Mouse (Mus musculus) adrenal gland, postnatal 10 days (tissue): ENCODE measurements around the gene P4hb. TPM values are rescaled to one million over a fixed set of nuclear protein-coding genes. Genes with fewer than 3 reads are reported as not detected.
"Not testable (repeated sequence)": the region's sequence is repeated elsewhere in the genome, so short reads cannot be mapped to it uniquely, and the experiment has no call there.

Experiments
- DNase-seq: peaks from one replicate; pipeline ENCODE4 v3.0.0; 2021; ENCODE audit warnings: mixed read lengths
- total RNA-seq, 2 experiments: library from RNA; stranded (reverse); gene quantifications; 2 replicates each; pipeline ENCODE4 v1.2.3; 2021

P4hb gene
- total RNA-seq, 2 experiments from 2014 or later = 424 to 571 TPM

GRCm38 (mm10) chr11:120572417-120572751, 669 bp downstream of the P4hb start:
- no peak for DNase-seq

GRCm38 (mm10) chr11:120571754-120572416, 1.2 kb downstream of the P4hb start:
- DNase-seq = no peak

- no peak for DNase-seq
These were observed 1.9 kb downstream of the P4hb start for GRCm38 (mm10) chr11:120571122-120571521.

DNA sequence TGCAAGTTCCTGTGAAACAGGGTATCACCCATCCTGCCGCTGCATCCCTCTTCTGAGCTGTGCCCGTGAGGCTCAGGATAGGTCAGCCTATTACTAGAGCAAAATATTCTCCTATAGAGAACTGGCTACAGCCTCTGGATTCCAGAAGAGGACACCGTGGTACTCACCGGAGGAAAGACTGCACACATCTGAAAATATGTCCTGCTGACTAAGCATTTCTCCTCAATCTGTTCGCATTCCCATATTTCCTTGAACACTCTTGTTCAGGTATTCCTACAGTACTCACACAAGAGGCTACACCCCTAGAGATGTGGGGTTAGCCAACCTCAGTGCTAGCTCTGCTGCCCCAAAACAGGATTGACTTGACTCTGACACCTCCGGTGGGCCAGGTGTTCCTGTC, 4.7 kb downstream of the P4hb start:
- DNase-seq = no peak

DNA sequence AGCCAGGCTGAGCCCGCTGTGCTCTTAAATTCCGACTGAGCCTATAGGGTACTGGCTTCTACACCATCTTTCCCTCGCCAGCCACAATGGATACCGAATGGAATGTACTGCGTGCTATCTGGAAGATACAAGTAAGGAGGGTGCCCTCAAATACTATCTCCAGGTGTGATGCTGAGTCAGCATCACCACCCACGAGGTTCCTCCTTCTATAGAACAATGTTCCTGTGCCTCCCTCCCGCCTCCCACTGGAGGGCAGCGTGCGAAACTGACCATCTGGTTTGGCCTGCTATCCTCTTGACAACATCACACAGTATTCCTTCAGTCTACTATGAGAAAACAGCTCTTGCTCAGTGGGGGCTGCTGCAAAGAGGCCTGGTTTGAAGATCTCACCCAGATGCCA, 7.9 kb downstream of the P4hb start:
- no peak for DNase-seq

GRCm38 (mm10) chr11:120562949-120563348, 10.1 kb downstream of the P4hb start:
- DNase-seq = no peak

DNA sequence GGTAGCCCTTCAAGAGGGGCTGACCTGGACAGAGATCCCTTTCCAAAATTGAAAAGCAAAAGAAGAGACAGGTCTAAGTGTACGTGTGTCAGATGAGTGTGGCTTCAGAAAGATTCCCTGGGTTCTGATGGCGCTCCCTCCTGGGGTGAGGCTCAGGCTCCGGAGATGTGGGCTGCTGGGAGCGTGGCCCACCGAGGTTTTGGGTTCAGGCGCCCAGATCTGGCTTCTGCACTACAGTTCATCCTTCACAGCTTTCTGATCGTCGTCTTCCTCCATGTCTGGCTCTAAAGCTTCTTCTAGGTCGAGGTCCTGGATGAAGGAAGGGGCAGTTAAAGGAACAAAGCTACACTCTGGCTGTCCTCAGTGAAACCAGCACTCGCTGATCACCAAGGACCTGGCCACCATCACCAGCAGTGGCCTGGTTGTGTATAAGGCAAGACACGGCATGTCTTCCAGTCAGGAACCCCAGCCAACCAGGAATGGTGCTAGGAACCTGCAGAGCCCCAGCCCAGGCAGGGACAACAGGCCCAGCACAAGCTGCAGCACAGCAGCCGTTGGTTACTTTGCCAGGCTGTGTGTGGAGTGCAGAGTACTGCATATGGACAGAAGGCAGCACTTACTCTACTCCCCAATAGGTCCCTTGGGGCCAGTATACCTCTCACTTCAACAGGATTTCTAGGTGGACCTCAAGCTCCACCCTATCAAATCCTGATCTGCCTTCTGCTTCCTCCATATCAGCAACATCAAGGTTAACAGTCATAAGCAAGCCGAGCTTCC, 11.9 kb downstream of the P4hb start:
- DNase-seq = no peak

DNA sequence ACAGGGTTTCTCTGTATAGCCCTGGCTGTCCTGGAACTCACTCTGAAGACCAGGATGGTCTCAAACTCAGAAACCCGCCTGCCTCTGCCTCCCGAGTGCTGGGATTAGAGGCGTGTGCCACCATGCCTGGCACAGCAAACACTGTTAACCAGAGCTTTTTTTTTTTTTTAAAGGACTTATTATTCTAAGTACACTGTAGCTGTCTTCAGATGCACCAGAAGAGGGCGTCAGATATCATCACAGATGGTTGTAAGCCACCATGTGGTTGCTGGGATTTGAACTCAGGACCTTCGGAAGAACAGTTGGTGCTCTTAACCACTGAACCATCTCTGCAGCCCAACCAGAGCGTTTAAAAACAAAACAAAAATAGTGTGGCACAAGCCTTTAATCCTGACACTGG, 14.2 kb downstream of the P4hb start:
- DNase-seq = not testable (repeated sequence)

DNA sequence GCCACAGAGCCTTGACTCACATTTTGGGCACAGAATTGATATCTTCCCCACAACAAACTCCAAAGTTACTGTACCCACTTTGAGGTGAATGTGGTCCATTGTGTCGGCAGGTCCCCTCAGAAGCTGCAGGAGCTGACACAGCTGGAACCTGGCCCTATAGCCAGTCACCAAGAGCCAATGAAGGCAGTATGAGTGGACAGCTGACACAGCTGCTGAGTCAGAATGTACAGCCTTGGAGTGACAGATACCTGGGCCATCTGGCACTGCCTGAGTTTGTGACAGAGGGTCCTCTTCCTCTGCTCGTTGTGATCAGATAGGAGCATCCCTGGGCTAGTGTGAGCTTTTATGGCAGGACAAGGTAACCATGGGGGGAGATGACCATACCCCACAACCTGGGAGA, 17.8 kb downstream of the P4hb start:
- DNase-seq = peak; percentile 49

DNA sequence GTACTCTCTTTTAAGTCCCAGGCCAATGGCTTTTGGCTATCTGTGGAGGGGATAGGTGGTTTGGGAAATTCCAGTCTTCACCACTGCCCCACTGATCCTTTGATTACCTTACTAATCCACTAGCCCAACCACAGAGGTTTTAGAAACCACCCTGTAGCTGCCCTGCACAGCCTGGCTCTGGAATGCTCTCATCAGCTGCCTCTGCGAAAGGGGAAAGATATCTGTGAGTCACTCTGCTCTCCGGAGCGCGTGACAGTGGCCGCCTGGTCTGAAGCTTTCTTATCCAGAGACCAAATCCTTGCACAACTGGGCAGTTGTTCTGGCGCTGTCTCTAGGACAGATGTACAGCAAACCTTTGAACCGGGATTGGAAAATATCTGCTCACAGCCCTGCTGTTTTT, 18.2 kb downstream of the P4hb start:
- DNase-seq = peak; percentile 62

GRCm38 (mm10) chr11:120552736-120553135, 20.3 kb downstream of the P4hb start:
- DNase-seq = no peak

DNA sequence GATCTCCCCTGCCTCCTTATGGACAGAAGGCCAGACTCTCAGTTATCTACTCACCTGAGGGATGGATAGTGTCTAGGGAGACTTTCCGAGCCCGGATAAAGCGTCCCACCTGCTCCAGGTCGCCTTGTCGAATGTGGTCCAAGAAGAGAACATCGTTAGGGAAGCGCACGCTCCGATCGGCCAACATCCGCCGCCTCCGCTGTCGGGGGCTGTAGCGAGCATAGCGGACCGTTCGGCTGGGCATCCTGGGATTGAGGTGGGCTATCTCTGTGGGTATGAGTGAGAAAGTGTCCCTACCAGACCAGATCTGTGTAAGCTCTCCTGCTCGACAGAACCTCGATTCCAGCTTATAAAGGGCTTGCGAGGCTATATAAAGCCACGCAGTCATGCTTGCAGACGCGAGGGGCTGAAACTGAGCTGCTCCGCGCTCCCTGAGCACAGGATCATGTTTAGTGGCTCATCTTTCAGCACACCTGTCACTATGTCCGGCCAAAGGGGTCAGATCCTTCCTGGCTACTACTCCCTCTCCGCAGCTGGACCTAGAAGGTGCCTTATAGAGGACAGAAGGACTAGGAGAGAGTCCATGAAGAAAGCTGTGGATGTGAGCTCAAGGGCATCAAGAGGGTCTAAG, 22.1 kb downstream of the P4hb start, which contains the start of gene Ppp1r27:
Gene Ppp1r27 (minus strand): TSS at position 323 of the 631 bp plus-strand sequence.
- no peak for DNase-seq

DNA sequence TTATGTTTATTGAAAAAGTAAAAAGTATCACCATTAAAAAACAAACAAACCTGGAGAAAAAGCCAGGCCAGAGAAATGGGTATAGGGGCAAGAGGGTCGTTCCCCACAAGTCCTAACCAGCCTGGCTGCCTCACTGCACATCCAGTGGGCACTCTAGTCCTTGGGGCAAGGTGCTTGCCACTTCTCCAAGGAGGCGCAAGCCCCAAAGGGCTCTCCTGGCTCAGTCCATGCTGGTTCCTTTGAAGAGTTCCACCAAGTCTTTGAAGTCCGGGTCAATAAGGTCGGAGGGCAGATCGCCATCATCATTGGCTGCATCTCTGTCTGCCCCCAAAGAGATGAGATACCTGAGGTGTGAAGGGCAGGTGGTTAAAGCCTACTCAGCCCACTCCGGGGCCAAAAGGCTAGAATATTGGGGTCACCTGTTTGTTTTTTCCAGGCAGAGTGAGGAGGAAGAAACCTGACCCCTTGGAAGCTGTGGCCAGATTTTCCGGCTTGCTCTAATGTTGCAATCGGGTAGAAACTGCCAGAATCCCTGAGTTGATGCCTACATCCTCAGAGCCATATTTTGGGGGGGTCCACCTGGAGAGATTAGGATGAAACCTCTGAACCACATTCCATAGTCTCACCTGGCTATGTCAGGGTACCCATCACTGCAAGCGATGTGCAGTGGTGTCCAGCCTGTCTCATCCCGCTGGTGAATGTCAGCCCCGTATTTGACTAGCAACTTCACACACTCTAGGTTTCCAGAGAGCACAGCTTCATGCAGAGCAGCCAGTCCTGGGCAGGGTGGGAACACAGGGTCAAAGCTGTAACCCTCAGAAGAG, 22.9 kb downstream of the P4hb start:
- DNase-seq = no peak

DNA sequence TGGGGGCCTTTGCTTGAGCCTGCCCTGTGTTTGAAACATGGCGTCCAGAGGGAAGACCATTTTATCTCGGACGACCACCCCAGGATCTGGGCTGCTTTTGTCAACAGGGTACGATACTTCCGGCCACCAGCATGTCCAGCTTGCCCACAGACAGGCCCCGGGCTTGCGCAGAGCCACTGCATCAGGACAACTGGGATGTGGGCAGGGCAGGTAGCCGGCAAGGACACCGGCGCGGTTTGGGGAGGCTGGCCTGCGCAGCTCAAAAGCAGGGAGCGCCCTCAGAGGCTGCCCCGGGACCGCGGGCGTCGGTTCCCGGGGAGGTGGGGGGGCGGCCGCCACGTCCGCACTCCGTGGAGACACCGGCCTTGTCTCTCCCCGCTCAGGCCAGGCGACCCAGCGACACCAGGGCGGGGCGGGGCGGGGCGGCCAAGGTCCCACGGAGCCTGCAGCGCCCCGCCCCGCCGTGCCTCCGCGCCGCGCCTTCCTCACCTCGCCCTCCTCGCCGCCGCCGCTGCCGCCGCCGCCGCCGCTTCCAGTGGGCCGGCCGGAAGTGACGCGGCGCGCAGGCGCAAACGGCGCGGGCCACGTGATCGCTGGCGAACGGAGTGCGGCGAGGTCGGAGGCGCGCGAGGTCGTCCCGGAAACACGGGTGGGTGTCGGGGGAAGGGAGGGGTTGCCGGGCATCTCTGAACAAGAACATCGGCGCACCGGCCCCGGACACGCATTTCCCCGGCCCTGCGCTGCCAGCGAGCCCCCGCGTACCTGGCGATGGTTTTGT, 23.7 kb downstream of the P4hb start, which contains the start of gene Mcrip1:
Gene Mcrip1 (minus strand): TSS at position 560 of the 778 bp plus-strand sequence.
- peak; percentile 97 for DNase-seq

- DNase-seq = no peak
These were observed 24.3 kb downstream of the P4hb start for GRCm38 (mm10) chr11:120548786-120549167.

DNA sequence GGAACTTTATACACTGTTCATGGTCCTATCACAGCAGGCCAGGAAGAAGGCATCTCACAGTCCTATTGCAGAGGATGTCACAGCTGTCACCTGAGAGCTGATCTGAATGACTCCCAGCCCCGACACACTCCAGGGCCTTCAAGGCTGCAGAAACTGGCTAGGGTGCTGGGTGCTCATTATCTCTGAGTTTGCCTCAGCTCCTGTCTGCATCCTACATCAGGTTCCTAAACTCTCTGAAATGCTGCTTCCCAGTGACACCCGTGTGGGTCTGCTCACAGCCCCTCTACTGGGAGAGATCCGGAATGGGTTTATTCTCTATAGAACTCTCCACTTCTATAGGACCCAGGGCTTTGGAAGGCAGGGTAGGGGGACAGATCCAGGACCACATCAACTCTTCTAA, 24.8 kb downstream of the P4hb start:
- no peak for DNase-seq

- DNase-seq = no peak
These were observed 25.6 kb downstream of the P4hb start for GRCm38 (mm10) chr11:120547469-120547868.

DNA sequence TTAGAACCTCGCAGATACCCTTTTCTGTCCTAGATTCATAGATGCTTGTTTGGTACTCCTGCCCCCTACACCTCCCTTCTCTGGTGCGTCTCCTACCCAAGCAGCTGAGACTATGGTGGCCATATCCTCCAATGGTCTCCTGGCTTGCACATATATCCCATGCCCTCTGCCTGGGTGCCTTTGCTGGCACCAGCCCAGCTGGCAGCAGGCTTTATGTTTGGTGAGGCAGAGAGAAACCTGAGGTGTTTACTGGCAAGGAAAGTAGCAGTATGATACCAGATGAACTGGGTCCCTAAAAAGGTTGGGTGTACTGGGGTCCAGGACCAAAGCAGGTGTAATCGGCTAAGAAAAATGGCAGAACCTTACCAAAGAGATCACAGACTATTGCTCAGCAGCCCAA, 27.1 kb downstream of the P4hb start:
- DNase-seq = no peak

GRCm38 (mm10) chr11:120542376-120542775, 30.7 kb downstream of the P4hb start:
- DNase-seq = peak; percentile 70

DNA sequence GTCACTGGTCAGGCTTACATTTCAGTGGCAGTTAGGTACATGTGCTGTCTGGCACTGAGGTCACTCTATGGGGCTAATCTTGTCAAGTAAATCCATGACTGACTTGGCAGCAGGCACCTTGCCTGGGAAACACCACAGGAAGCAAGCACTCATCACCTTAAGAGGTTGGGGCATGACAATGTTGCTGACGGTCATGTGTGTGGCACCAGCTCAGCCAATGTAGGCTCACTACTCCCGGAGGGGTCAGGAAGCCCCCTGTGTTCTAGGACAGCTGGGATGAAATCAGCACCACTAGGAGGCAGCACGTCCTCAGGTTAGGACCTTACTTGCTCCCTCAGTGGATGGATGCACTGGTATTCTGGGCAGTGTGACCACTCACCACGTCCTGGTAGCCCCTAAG, 31.1 kb downstream of the P4hb start:
- no peak for DNase-seq

DNA sequence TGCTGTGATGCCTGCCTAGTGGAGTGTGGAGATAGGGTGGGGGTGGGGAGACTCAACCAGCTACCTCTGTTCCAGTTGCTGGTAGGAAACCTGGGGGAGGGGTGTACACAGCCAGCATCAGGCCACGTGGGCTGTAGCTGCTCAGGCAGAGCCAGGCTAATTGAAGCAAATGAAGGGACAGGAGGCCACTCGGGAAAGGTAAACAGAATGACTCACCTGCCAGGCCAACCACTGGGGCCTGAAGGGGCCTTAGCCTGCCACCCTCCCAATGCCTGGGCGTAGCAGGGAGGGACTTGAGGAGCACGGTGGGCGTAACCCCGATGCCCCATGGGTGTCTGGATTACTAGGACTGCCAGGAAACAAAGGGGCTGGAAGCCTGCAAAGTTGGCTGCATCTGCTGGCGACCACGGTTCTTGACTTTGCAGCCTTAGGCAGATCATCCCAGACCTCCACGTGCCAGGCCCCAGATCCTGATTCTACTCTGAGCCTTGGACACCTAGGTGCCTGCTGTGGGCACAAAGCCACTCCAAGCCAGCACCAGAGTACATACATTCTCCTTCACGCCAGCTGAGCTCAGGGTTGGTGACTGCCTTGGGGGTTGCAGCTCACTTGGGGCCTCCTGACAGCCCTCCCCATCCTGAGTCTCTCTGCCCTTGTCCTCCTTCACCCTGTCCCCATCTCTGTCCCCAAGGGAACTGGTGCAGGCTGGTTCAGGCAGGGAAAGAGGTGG, 33.6 kb downstream of the P4hb start:
- DNase-seq = no peak
